Mouse (Mus musculus): ENCODE measurements around the gene Dntt. TPM values are rescaled to one million over a fixed set of nuclear protein-coding genes. Genes with fewer than 3 reads are reported as not detected.

Gene Dntt
- polyA plus RNA-seq (2017; shearing (Covaris generic)): under 1 TPM; 0.54 to 0.66 TPM

- no peak for ATAC-seq
Measured at GRCm38 (mm10) chr19:41029219-41029618, at the start of gene Dntt. Gene Dntt (plus strand): TSS chr19:41029275.

- ATAC-seq: no peak
Measured at GRCm38 (mm10) chr19:40980671-40981070, 48.4 kb upstream of the Dntt start.

- no peak for ATAC-seq
Measured at GRCm38 (mm10) chr19:40984536-40984935, 44.5 kb upstream of the Dntt start.

GRCm38 (mm10) chr19:40988856-40989255 is 40.2 kb upstream of the Dntt start:
- no peak for ATAC-seq

- no peak for ATAC-seq
Measured at GRCm38 (mm10) chr19:40989961-40990600, 39.0 kb upstream of the Dntt start.

GRCm38 (mm10) chr19:40990781-40991343 is 38.2 kb upstream of the Dntt start:
- no peak for ATAC-seq

- no peak for ATAC-seq
Measured at GRCm38 (mm10) chr19:40991626-40992025, 37.4 kb upstream of the Dntt start.

GRCm38 (mm10) chr19:40992096-40992495 is 37.0 kb upstream of the Dntt start:
- ATAC-seq: no peak

- ATAC-seq: no peak
Measured at GRCm38 (mm10) chr19:40992517-40993044, 36.5 kb upstream of the Dntt start.

- no peak for ATAC-seq
Measured at GRCm38 (mm10) chr19:40993356-40993755, 35.7 kb upstream of the Dntt start.

- ATAC-seq: no peak
Measured at GRCm38 (mm10) chr19:40994057-40994585, 35.0 kb upstream of the Dntt start, which contains the start of gene Blnk. Gene Blnk (minus strand): TSS chr19:40994535.

GRCm38 (mm10) chr19:40994911-40995310 is 34.2 kb upstream of the Dntt start:
- ATAC-seq: no peak

GRCm38 (mm10) chr19:40995449-40996401 is 33.4 kb upstream of the Dntt start:
- ATAC-seq: no peak

GRCm38 (mm10) chr19:40996722-40997121 is 32.4 kb upstream of the Dntt start:
- no peak for ATAC-seq

- ATAC-seq: no peak
Measured at GRCm38 (mm10) chr19:40998469-40999170, 30.5 kb upstream of the Dntt start.

- ATAC-seq: no peak
Measured at GRCm38 (mm10) chr19:40999569-40999968, 29.5 kb upstream of the Dntt start.

GRCm38 (mm10) chr19:41003694-41004315 is 25.3 kb upstream of the Dntt start:
- no peak for ATAC-seq

- ATAC-seq: no peak
Measured at GRCm38 (mm10) chr19:41006621-41007020, 22.5 kb upstream of the Dntt start.

GRCm38 (mm10) chr19:41007326-41007725 is 21.7 kb upstream of the Dntt start:
- no peak for ATAC-seq

- no peak for ATAC-seq
Measured at GRCm38 (mm10) chr19:41007733-41008132, 21.3 kb upstream of the Dntt start.

GRCm38 (mm10) chr19:41008674-41009395 is 20.2 kb upstream of the Dntt start:
- no peak for ATAC-seq
